Mouse (Mus musculus) limb, embryonic 11.5 days (tissue): Measurements from ENCODE around the gene Chn1. TPM values are rescaled to one million over a fixed set of nuclear protein-coding genes. Genes with fewer than 3 reads are reported as not detected.

ENCODE experiments used
- ATAC-seq: fragments of 200-750 bp; cut with Nextera tagmentation; 2 replicates; pipeline ENCODE4 v1.8.0; 2017; ENCODE audit warnings: low read depth; ENCODE audit not compliant: insufficient number of reproducible peaks, low FRiP score, low TSS enrichment
- DNase-seq: peaks from one replicate; pipeline ENCODE4 v3.0.0-alpha.2; 2015; ENCODE audit warnings: low spot score
- H3K27ac ChIP-seq: fragments of 300-500 bp; sonication (generic); replicated peaks from 2 replicates; pipeline ENCODE4 v1.5.1; 2014; ENCODE audit warnings: low read depth, mild to moderate bottlenecking, low read length
- H3K27me3 ChIP-seq: fragments of 300-500 bp; sonication (generic); 2 replicates; pipeline ENCODE4 v1.6.1; 2014; ENCODE audit warnings: mild to moderate bottlenecking, low read length, mixed read lengths; ENCODE audit not compliant: control insufficient read depth, insufficient read depth
- H3K36me3 ChIP-seq: fragments of 300-500 bp; sonication (generic); 2 replicates; pipeline ENCODE4 v1.6.1; 2014; ENCODE audit warnings: mild to moderate bottlenecking, low read length, moderate library complexity, mixed read lengths; ENCODE audit not compliant: control insufficient read depth, insufficient read depth
- H3K4me1 ChIP-seq: fragments of 300-500 bp; sonication (generic); 2 replicates; pipeline ENCODE4 v1.6.1; 2014; ENCODE audit warnings: low read length, mixed read lengths; ENCODE audit not compliant: control insufficient read depth, insufficient read depth
- H3K4me2 ChIP-seq: fragments of 300-500 bp; sonication (generic); 2 replicates; pipeline ENCODE4 v1.6.1; 2014; ENCODE audit warnings: low read depth, mild to moderate bottlenecking, moderate library complexity; ENCODE audit not compliant: severe bottlenecking
- H3K4me3 ChIP-seq: fragments of 300-500 bp; sonication (generic); 2 replicates; pipeline ENCODE4 v1.5.1; 2014; ENCODE audit warnings: low read depth, low read length
- H3K9ac ChIP-seq: fragments of 300-500 bp; sonication (generic); 2 replicates; pipeline ENCODE4 v1.6.1; 2014; ENCODE audit warnings: mild to moderate bottlenecking, low read length
- H3K9me3 ChIP-seq: fragments of 300-500 bp; sonication (generic); 2 replicates; pipeline ENCODE4 v1.6.1; 2016; ENCODE audit warnings: low read length; ENCODE audit not compliant: control insufficient read depth
- WGBS: fragments of 180-500 bp; shearing (Covaris S2); extraction: QIAGEN DNeasy Blood & Tissue Kit; methylation state at CpG from one replicate; pipeline ENCODE4 v1.1.7; 2014; 5-methylcytosine and 5-hydroxymethylcytosine counted together
- polyA plus RNA-seq: library from polyadenylated mRNA; unstranded; fragments of >200 nt; fragmentation: Nextera tagmentation; extraction: Ambion mirVana; gene quantifications from 2 replicates; pipeline ENCODE4 v1.2.1, GENCODE M21; 2014

The Chn1 gene
- polyA plus RNA-seq, 1 experiment from 2014 or later, result 47.5 TPM

- Histone ChIP-seq H3K4me3 (no peak overlapping the region), H3K9me3 (no peaks in the 10 kb centered on the region), H3K27me3 (no peaks in the 10 kb centered on the region), H3K27ac (no peak overlapping the region), H3K36me3 (no peaks in the 10 kb centered on the region), H3K4me2 (no peak overlapping the region), H3K4me1 (peaks cover 20% of the 10 kb centered on the region), H3K9ac (no peak overlapping the region)
- 77% methylated on average over 8 of the region's 8 CpGs for WGBS
- no peak for DNase-seq
- ATAC-seq, result no peak
These were observed 170.1 kb downstream of the Chn1 start for GRCm38 (mm10) chr2:73605077-73605476.

GRCm38 (mm10) chr2:73604579-73604978, 170.6 kb downstream of the Chn1 start:
- Histone ChIP-seq H3K9ac (no peak overlapping the region), H3K9me3 (no peaks in the 10 kb centered on the region), H3K4me1 (peaks cover 20% of the 10 kb centered on the region), H3K4me3 (no peak overlapping the region), H3K4me2 (no peak overlapping the region), H3K27me3 (no peaks in the 10 kb centered on the region), H3K27ac (no peak overlapping the region), H3K36me3 (no peaks in the 10 kb centered on the region)
- DNase-seq, result no peak
- ATAC-seq, result no peak
- WGBS, result 81% methylated on average over 2 of the region's 2 CpGs

GRCm38 (mm10) chr2:73600650-73601049, 174.5 kb downstream of the Chn1 start:
- ATAC-seq (no peak), DNase-seq (peak; percentile 64)
- Histone ChIP-seq H3K9me3 (no peaks in the 10 kb centered on the region), H3K4me2 (no peak overlapping the region), H3K27me3 (no peaks in the 10 kb centered on the region), H3K4me3 (no peak overlapping the region), H3K4me1 (peaks cover 15% of the 10 kb centered on the region), H3K9ac (no peak overlapping the region), H3K36me3 (no peaks in the 10 kb centered on the region), H3K27ac (peak overlapping the region; percentile 5; the same call in 1 of the 2 replicates)
- 2% methylated on average over 2 of the region's 2 CpGs for WGBS

GRCm38 (mm10) chr2:73597772-73598171, 177.4 kb downstream of the Chn1 start:
- ATAC-seq (no peak), DNase-seq (no peak)
- H3K4me1 ChIP-seq, result peaks cover 20% of the 10 kb centered on the region
- H3K4me3 ChIP-seq, result no peak overlapping the region
- no peak overlapping the region for H3K4me2 ChIP-seq
- no peaks in the 10 kb centered on the region for H3K9me3 ChIP-seq
- no peaks in the 10 kb centered on the region for H3K36me3 ChIP-seq
- 90% methylated on average over 11 of the region's 11 CpGs for WGBS
- no peaks in the 10 kb centered on the region for H3K27me3 ChIP-seq
- no peak overlapping the region for H3K27ac ChIP-seq
- H3K9ac ChIP-seq, result no peak overlapping the region

- H3K27me3 ChIP-seq, result 0 out of 2 replicates have a peak, but pooled peaks cover 2% of the 10 kb centered on the region
- no peaks in the 10 kb centered on the region for H3K36me3 ChIP-seq
- H3K4me3 ChIP-seq, result no peak overlapping the region
- H3K9me3 ChIP-seq, result no peaks in the 10 kb centered on the region
- DNase-seq, result peak; percentile 48
- WGBS, result 8% methylated on average over 9 of the region's 9 CpGs
- peak overlapping the region; percentile 40; the same call in 1 of the 2 replicates for H3K9ac ChIP-seq
- H3K4me1 ChIP-seq, result peaks cover 27% of the 10 kb centered on the region
- peak overlapping the region; percentile 31; the same call in 1 of the 2 replicates for H3K4me2 ChIP-seq
- ATAC-seq, result no peak
- H3K27ac ChIP-seq, result no peak overlapping the region; the same call in 1 of the 2 replicates
These were observed 178.4 kb downstream of the Chn1 start for GRCm38 (mm10) chr2:73596786-73597185.

GRCm38 (mm10) chr2:73596326-73596725, 178.8 kb downstream of the Chn1 start:
- Histone ChIP-seq H3K9me3 (no peaks in the 10 kb centered on the region), H3K27ac (no peak overlapping the region; the same call in 1 of the 2 replicates), H3K4me1 (peaks cover 28% of the 10 kb centered on the region), H3K4me3 (no peak overlapping the region), H3K27me3 (0 out of 2 replicates have a peak, but pooled peaks cover 2% of the 10 kb centered on the region), H3K4me2 (peak overlapping the region; percentile 31; the same call in 1 of the 2 replicates), H3K36me3 (no peaks in the 10 kb centered on the region), H3K9ac (no peak overlapping the region)
- DNase-seq (no peak), ATAC-seq (no peak)
- 66% methylated on average over 5 of the region's 5 CpGs for WGBS

GRCm38 (mm10) chr2:73593101-73593439, 182.1 kb downstream of the Chn1 start:
- H3K9ac ChIP-seq, result no peak overlapping the region
- DNase-seq (no peak), ATAC-seq (no peak)
- H3K4me1 ChIP-seq, result peaks cover 34% of the 10 kb centered on the region
- no peaks in the 10 kb centered on the region for H3K36me3 ChIP-seq
- no peak overlapping the region for H3K4me2 ChIP-seq
- H3K27ac ChIP-seq, result no peak overlapping the region
- WGBS, result 35% methylated on average over 2 of the region's 2 CpGs
- no peak overlapping the region for H3K4me3 ChIP-seq
- H3K9me3 ChIP-seq, result no peaks in the 10 kb centered on the region
- H3K27me3 ChIP-seq, result 0 out of 2 replicates have a peak, but pooled peaks cover 2% of the 10 kb centered on the region

GRCm38 (mm10) chr2:73592231-73593100, 182.7 kb downstream of the Chn1 start:
- H3K9ac ChIP-seq, result no peak overlapping the region
- no peak for DNase-seq
- WGBS, result 67% methylated on average over 14 of the region's 14 CpGs
- H3K4me1 ChIP-seq, result peaks cover 34% of the 10 kb centered on the region
- H3K36me3 ChIP-seq, result no peaks in the 10 kb centered on the region
- 0 out of 2 replicates have a peak, but pooled peaks cover 2% of the 10 kb centered on the region for H3K27me3 ChIP-seq
- H3K9me3 ChIP-seq, result no peaks in the 10 kb centered on the region
- ATAC-seq, result no peak
- H3K4me2 ChIP-seq, result no peak overlapping the region
- H3K4me3 ChIP-seq, result no peak overlapping the region
- H3K27ac ChIP-seq, result no peak overlapping the region
